Mouse (Mus musculus) regulatory T cell (primary cell): ENCODE measurements at regions not wholly inside any gene's neighbourhood (a gene's known extent, or its start where the extent isn't known, plus 50 kb on each side); places are given as distances from the start of the nearest gene placed in this dataset.

ENCODE experiments used
- in situ Hi-C: fragments of 300-600 bp; cut with MboI, MseI; formaldehyde crosslinking; loops from one replicate; pipeline ENCODE4 v1.15.1; 2025; ENCODE audit warnings: high pct_unique_total_duplicates

GRCm38 (mm10) chr8:29341595-29341994 is 1894.1 kb downstream of the Poteg start:
- in situ Hi-C loops, result loop anchor here (10.0 kb wide), 1 partner anchor 1037 kb away; no protein-coding TSS in a partner anchor
